Mouse (Mus musculus): ENCODE results near the gene Klf16. TPM values are rescaled to one million over a fixed set of nuclear protein-coding genes. Genes with fewer than 3 reads are reported as not detected.
"Not testable (repeated sequence)": the region's sequence is repeated elsewhere in the genome, so short reads cannot be mapped to it uniquely, and the experiment has no call there.

Klf16 gene
- polyA plus RNA-seq, 1 experiment from 2014 or later: 5.1 TPM

DNA sequence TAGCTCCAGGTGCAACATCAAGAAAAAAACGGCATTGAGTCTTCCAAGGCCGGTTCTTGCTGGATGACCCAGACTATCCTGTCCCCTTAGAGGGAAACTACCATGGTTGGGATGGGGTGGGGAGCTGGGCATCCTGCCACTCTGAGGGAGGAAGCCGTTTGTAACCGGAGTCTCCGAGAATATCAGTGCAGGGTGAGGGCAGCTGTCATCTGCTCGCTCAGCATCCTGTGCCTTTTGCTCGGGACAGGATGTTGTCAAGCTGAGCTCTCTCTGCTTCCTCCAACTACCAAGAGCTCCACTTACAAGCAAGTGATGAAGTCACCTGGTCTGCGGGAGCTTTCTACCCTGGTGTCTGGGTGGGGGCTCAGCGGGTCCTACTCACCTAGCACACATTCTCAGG, 41.1 kb upstream of the Klf16 start:
- peak overlapping the region; percentile 24 for H3K27ac ChIP-seq (replicated peaks)
- no peak for ATAC-seq (ENCODE audit: extremely low read depth, insufficient number of reproducible peaks, low FRiP score, low TSS enrichment)
- no peak overlapping the region for H3K4me3 ChIP-seq
- no peak overlapping the region for H3K4me2 ChIP-seq
- H3K27me3 ChIP-seq (replicated peaks): no peaks in the 10 kb centered on the region
- H3K9me3 ChIP-seq: no peaks in the 10 kb centered on the region
- 47% methylated on average over 9 of the region's 9 CpGs for WGBS
- H3K9ac ChIP-seq: peak overlapping the region; percentile 33; the same call in 1 of the 2 replicates
- H3K4me1 ChIP-seq: peaks cover 14% of the 10 kb centered on the region
- peaks cover 33% of the 10 kb centered on the region for H3K36me3 ChIP-seq

DNA sequence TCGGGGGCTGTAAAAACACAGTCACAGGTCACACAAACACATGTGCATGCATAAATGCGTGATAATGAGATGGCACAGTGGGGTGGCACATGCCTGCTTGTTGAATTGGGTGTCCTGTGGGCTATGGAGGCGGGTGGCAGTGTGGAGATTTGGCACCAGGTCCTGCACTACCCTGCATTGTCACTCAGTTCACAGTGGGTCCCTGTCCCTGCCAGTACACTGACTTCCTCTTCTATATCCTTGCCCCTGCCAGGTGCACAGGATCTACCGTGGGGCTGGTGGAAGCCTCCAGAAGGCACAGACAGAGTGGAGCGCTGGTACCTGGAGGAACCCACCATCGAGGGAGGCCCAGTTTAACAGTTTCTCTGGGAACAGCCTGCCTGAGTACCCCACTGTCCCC, 37.2 kb upstream of the Klf16 start:
- Histone ChIP-seq H3K4me3 (no peak overlapping the region), H3K27ac (replicated peaks) (no peak overlapping the region), H3K9ac (no peak overlapping the region), H3K36me3 (peaks cover 66% of the 10 kb centered on the region), H3K9me3 (no peaks in the 10 kb centered on the region), H3K4me2 (no peak overlapping the region), H3K4me1 (peaks cover 11% of the 10 kb centered on the region), H3K27me3 (replicated peaks) (no peaks in the 10 kb centered on the region)
- WGBS: 85% methylated on average over 6 of the region's 6 CpGs
- ATAC-seq (ENCODE audit: extremely low read depth, insufficient number of reproducible peaks, low FRiP score, low TSS enrichment): no peak

DNA sequence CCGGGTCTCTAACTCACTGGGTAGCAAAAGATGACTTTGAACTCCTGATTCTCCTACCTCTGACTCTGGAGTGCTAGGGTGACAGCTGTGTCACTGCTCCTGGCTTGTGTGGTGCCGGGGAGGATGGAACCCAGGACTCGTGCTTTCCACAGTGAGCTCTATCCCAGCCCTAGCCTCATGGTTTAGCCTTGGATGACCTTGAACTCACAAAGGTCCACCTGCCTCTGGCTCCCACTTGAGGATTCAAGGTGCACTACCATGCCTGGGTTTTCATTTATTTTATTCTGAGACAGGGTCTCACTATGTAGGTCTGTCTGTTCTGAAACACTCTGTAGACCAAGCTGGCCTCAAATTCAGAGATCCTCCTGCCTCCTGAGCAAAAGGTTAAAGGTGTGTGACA, 36.7 kb upstream of the Klf16 start:
- H3K27ac ChIP-seq (replicated peaks): no peak overlapping the region
- no peaks in the 10 kb centered on the region for H3K9me3 ChIP-seq
- no peak overlapping the region for H3K4me2 ChIP-seq
- H3K27me3 ChIP-seq (replicated peaks): no peaks in the 10 kb centered on the region
- WGBS: 77% methylated on average over 3 of the region's 3 CpGs
- no peak overlapping the region for H3K4me3 ChIP-seq
- no peak for ATAC-seq (ENCODE audit: extremely low read depth, insufficient number of reproducible peaks, low FRiP score, low TSS enrichment)
- peaks cover 11% of the 10 kb centered on the region for H3K4me1 ChIP-seq
- H3K9ac ChIP-seq: no peak overlapping the region
- H3K36me3 ChIP-seq: peaks cover 71% of the 10 kb centered on the region

DNA sequence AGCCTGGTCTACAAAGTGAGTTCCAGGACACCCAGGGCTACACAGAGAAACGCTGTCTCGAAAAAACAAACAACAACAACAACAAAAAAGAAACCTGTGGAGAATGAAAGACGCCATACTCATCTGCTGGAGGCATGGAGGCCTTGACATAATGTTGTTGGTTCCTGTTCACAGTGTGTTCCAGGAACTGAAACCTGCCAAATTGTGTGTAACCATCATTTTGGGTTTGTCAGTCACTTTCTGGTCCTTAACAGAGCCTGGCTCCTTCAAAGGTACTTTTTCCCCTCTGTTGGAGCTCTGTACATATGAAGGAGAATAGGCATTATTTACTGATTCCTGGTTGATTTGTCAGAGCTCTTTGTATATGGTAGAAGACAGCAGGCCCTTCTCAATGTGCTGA, 34.8 kb upstream of the Klf16 start:
- Histone ChIP-seq H3K4me3 (no peak overlapping the region), H3K27me3 (replicated peaks) (no peaks in the 10 kb centered on the region), H3K9ac (no peak overlapping the region), H3K4me2 (no peak overlapping the region), H3K36me3 (peaks cover 91% of the 10 kb centered on the region), H3K27ac (replicated peaks) (no peak overlapping the region), H3K9me3 (no peaks in the 10 kb centered on the region), H3K4me1 (peaks cover 5% of the 10 kb centered on the region; the same call in 1 of the 2 replicates)
- no peak for ATAC-seq (ENCODE audit: extremely low read depth, insufficient number of reproducible peaks, low FRiP score, low TSS enrichment)
- WGBS: 94% methylated on average over 3 of the region's 3 CpGs

DNA sequence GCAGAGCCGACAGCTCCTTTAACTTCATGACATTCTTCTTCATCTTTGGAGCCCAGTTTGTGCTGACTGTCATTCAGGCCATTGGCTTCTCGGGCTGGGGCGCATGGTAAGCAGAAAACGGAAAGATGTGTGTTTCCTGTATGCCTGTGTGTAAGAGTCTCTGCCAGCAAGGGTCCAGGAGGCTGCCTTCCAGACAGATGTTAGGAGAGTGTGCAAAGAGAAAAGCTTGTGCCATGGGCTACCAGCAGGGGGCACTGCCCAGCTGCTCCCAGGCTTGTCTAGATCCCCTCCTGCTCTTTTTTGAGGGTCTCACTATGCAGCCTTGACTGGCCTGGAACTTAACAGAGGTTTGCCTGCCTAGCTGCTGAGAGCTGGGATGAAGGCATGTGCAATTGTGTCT, 33.9 kb upstream of the Klf16 start:
- H3K36me3 ChIP-seq: peaks cover 95% of the 10 kb centered on the region
- H3K27ac ChIP-seq (replicated peaks): no peak overlapping the region
- no peak overlapping the region for H3K4me3 ChIP-seq
- H3K9ac ChIP-seq: no peak overlapping the region
- H3K4me2 ChIP-seq: no peak overlapping the region
- H3K9me3 ChIP-seq: no peaks in the 10 kb centered on the region
- 60% methylated on average over 4 of the region's 4 CpGs for WGBS
- H3K4me1 ChIP-seq: peaks cover 5% of the 10 kb centered on the region; the same call in 1 of the 2 replicates
- ATAC-seq (ENCODE audit: extremely low read depth, insufficient number of reproducible peaks, low FRiP score, low TSS enrichment): no peak
- H3K27me3 ChIP-seq (replicated peaks): no peaks in the 10 kb centered on the region

DNA sequence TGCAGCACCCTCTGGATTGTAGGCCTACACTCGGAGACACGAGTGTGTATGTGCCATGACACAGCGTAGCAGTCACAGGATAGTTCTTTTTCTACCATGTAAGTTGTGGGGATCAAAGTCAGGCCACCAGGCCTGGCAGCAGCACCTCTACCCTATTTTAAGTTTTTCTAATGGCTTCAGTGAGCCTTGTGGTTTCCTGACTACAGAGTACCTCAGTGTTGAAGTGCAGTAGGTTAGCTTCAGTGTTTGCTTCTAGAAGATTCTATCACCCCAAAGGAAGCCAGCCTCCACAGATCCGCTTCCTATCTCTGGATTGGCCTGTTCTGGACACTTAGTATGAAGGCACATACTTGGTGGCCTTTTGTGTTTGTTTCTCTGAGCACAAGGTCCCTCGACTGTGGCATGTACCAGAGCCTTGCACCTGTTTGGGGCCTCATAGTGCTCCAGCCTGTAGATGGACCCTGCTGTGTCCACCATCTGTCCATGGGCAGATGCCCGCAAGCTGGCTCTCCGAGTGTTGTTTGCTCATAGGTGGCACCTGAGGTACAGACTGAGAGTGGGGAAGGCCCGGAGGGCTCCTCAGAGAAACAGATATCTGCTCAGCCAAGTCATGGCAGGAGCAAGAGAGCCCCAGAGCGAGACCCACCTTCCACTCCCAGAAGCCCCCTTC, 33.1 kb upstream of the Klf16 start:
- Histone ChIP-seq H3K4me3 (no peak overlapping the region), H3K9ac (no peak overlapping the region), H3K36me3 (peaks cover 90% of the 10 kb centered on the region), H3K9me3 (no peaks in the 10 kb centered on the region), H3K27ac (replicated peaks) (no peak overlapping the region), H3K4me2 (no peak overlapping the region), H3K4me1 (peaks cover 5% of the 10 kb centered on the region; the same call in 1 of the 2 replicates), H3K27me3 (replicated peaks) (no peaks in the 10 kb centered on the region)
- no peak for ATAC-seq (ENCODE audit: extremely low read depth, insufficient number of reproducible peaks, low FRiP score, low TSS enrichment)
- 87% methylated on average over 9 of the region's 9 CpGs for WGBS

DNA sequence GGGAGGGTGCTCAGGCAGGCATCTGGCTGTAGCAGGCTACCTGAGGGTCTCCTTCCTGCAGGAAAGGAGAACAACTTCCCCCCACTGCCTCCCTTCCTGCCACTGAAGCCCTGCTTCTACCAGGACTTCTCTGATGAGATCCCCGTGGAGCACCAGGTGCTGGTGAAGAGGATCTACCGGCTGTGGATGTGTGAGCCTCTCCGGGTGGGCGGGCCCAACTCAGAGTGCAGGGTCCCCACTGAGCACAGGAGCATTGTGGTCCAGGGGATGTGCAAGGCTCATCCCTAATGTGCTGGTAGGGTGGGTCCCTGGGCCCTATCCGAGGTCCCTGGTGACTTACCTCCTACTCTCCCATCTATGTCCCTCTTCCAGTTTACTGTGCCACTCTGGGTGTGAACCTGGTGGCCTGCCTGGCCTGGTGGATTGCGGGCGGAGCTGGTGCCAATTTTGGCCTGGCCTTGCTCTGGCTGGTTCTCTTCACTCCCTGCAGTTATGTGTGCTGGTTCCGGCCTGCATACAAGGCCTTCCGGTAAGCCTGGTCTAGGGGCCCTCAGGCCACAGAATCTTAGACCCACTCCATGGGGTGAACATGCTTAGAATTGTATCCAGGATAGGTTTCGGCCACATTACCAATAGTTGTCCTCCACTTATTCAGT, 32.3 kb upstream of the Klf16 start:
- ATAC-seq (ENCODE audit: extremely low read depth, insufficient number of reproducible peaks, low FRiP score, low TSS enrichment): no peak
- H3K27me3 ChIP-seq (replicated peaks): no peaks in the 10 kb centered on the region
- peaks cover 82% of the 10 kb centered on the region for H3K36me3 ChIP-seq
- no peak overlapping the region for H3K4me3 ChIP-seq
- H3K27ac ChIP-seq (replicated peaks): no peak overlapping the region
- 89% methylated on average over 10 of the region's 10 CpGs for WGBS
- no peak overlapping the region for H3K9ac ChIP-seq
- no peak overlapping the region for H3K4me2 ChIP-seq
- H3K4me1 ChIP-seq: peaks cover 14% of the 10 kb centered on the region
- no peaks in the 10 kb centered on the region for H3K9me3 ChIP-seq

DNA sequence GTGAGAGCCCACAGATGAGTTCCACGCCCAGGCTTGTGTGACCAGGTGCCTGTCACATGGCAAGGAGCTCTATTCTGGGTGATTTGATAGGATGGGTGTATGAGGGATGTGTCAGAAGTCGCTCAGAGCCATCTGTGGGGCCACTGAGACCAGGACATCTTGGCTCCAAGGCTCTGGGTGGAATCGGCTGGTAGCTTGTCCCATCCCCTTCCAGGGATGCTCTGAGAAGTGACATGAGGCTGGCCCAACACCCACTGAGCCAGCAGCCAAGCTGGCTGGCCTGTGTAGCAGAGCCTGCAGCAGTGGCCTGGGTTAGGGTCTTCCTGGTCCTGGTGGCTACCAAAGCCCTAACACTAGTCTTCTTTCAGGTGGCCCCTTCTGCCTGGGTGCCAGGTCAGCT, 31.3 kb upstream of the Klf16 start:
- ATAC-seq (ENCODE audit: extremely low read depth, insufficient number of reproducible peaks, low FRiP score, low TSS enrichment): no peak
- Histone ChIP-seq H3K4me1 (peaks cover 24% of the 10 kb centered on the region), H3K4me2 (no peak overlapping the region), H3K9me3 (no peaks in the 10 kb centered on the region), H3K9ac (no peak overlapping the region), H3K27me3 (replicated peaks) (no peaks in the 10 kb centered on the region), H3K27ac (replicated peaks) (no peak overlapping the region), H3K36me3 (peaks cover 72% of the 10 kb centered on the region), H3K4me3 (no peak overlapping the region)
- WGBS: 92% methylated on average over 3 of the region's 3 CpGs

DNA sequence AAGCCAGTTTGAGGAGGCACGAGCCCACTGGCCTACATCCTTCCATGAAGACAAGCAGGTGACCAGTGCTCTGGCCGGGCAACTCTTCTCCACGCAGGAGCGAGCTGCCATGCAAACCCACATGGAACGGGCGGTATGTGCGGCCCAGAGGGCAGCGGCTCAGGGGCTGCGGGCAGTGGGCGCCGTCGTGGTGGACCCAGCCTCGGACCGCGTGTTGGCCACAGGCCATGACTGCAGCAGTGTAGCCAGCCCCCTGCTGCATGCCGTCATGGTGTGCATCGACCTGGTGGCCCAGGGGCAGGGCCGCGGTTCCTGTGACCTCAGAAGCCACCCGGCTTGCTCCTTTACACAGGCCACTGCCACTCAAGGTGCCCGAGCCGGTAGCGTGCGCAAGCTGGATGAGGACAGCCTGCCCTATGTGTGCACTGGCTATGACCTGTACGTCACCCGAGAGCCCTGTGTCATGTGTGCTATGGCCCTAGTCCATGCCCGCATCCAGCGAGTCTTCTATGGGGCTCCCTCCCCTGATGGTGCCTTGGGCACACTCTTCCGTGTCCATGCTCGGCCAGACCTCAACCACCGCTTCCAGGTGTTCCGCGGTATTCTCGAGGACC, 29.7 kb upstream of the Klf16 start:
- Histone ChIP-seq H3K4me3 (no peak overlapping the region), H3K9ac (no peak overlapping the region), H3K36me3 (peaks cover 56% of the 10 kb centered on the region), H3K27me3 (replicated peaks) (no peaks in the 10 kb centered on the region), H3K4me1 (peaks cover 34% of the 10 kb centered on the region), H3K4me2 (no peak overlapping the region), H3K9me3 (no peaks in the 10 kb centered on the region), H3K27ac (replicated peaks) (no peak overlapping the region)
- WGBS: 94% methylated on average over 34 of the region's 34 CpGs
- no peak for ATAC-seq (ENCODE audit: extremely low read depth, insufficient number of reproducible peaks, low FRiP score, low TSS enrichment)

DNA sequence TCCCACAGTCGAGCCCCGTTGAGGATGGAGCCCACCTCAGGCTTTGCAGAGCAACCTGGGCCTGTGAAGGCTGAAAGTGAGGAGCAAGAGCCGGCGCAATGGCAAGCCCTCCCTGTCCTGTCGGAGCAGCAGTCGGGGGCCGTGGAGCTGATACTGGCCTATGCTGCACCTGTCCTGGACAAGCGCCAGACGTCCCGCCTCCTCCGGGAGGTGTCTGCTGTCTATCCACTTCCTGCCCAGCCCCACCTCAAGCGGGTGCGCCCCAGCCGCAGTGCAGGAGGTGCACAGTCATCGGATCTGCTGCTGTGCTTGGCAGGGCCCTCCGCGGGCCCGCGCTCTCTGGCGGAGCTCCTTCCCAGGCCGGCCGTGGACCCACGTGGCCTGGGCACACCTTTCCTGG, 29.2 kb upstream of the Klf16 start:
- Histone ChIP-seq H3K36me3 (peaks cover 51% of the 10 kb centered on the region), H3K27me3 (replicated peaks) (no peaks in the 10 kb centered on the region), H3K27ac (replicated peaks) (no peak overlapping the region), H3K4me1 (peaks cover 34% of the 10 kb centered on the region), H3K9ac (no peak overlapping the region), H3K4me3 (no peak overlapping the region), H3K9me3 (no peaks in the 10 kb centered on the region), H3K4me2 (no peak overlapping the region)
- no peak for ATAC-seq (ENCODE audit: extremely low read depth, insufficient number of reproducible peaks, low FRiP score, low TSS enrichment)
- 89% methylated on average over 23 of the region's 23 CpGs for whole genome bisulfite sequencing

DNA sequence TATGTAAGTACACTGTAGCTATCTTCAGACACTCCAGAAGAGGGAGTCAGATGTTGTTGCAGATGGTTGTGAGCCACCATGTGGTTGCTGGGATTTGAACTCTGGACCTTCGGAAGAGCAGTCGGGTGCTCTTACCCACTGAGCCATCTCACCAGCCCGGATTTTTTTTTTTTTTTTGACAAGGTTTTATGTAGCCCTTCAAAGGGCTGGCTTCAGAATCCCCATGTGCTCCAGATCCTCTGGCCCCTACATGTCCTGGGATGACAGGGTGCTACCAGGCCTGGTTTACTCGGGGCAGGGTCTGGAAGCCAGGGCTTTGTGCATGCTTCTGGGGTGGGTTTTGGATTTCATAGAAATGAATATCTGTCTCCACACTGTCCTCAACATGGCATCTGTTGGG, 28.6 kb upstream of the Klf16 start, which contains the start of gene Gm49322:
Gm49322 (plus strand) TSS at position 301 of the 400 bp plus-strand sequence.
- ATAC-seq (ENCODE audit: extremely low read depth, insufficient number of reproducible peaks, low FRiP score, low TSS enrichment); H3K27ac ChIP-seq (replicated peaks); H3K9me3 ChIP-seq; H3K4me3 ChIP-seq; H3K27me3 ChIP-seq (replicated peaks): not testable (repeated sequence)
- WGBS: 75% methylated on average over 4 of the region's 4 CpGs
- H3K9ac ChIP-seq: peak within 1 kb of the TSS; percentile 40; the same call in 1 of the 2 replicates
- H3K4me2 ChIP-seq: 0 out of 2 replicates have a peak within 1 kb of the TSS, but pooled peaks have one; percentile 94
- peaks cover 48% of the 10 kb centered on the region for H3K36me3 ChIP-seq
- H3K4me1 ChIP-seq: peaks cover 31% of the 10 kb centered on the region

Measured in heart, embryonic 13.5 days (tissue).